Mouse (Mus musculus): Measurements from ENCODE around the gene Cd70. TPM values are rescaled to one million over a fixed set of nuclear protein-coding genes. Genes with fewer than 3 reads are reported as not detected.
A peak's percentile ranks its signal among the peaks of the same experiment; 100 is the strongest.

Gene Cd70
- total RNA-seq (2014; rRNA removed) (1.0 and 3.7 TPM in 2 replicates), polyA plus RNA-seq (2015; fragmentation: Nextera tagmentation; extraction: Ambion mirVana) (2.0 and 2.1 TPM in 2 replicates)

DNA sequence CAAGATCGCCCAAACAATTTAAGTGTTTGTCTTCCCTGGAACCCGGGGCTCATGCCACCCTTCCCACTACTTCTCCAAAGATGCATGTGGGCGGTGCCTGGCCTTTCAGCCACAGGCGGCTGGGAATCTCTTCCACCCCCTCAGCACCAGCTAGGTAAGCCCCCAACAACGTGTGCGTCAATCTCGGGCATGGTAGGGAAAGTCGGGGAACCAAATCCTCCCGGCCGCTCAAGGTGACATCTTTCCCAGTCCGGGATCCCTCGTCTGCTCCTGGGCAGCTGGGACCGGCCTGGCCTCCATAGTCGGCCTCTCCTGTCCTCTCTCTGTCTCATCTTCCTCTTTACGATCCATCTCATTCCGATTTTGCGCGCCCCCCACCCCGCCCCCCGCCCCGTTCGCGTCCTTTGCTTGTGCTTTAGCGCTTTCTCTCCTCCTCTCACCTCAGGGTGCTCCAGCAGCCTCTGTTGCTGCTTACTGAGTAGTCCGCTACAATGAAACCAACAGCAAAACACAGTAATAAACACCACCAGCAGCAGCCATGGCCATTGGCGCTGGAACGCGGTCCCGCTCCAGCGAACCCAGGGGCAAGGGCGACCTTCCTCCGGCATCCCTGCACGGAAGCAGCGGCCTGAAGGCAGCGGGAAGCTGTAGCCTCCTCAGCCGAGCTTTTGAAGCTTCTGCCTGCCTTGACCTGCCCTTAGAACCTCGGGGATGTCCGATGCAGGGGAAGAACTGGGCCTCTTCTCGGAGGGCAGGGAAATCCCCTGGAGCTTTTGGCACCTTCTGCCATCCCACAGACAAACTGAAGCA lies at the start of gene Cd70:
Gene Cd70 (minus strand): TSS at position 784 of the 810 bp plus-strand sequence.
- ATAC-seq: peak; percentile 57; the same call in 1 of the 2 replicates
- TF ChIP-seq CTCF (IDR thresholded peaks at IDR 0.05; ENCODE audit: low read depth): no peak

DNA sequence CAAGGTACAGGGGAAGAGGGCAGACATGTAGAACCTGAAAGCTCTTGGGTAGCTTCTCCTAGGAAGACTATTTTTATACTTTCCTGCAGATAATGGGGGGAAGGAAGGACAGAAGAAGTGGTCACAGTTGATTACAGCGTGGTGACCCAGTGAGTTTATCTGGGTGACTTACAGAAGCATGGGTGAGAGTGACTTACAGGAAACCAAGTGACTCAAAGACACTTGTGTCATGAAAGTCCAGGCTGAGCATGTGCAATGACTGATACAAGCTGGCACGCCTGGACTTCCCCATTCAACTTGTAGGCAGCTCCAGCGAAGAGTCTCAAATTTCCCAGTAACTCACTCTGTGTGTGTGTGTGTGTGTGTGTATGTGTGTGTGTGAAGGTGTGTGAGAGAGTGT lies 48.7 kb upstream of the Cd70 start:
- H3K4me1 ChIP-seq (ENCODE audit: insufficient read depth, low read length): no peaks in the 10 kb centered on the region
- no peak overlapping the region for H3K4me2 ChIP-seq (ENCODE audit: low read depth, low read length)
- WGBS: 86% methylated on average over 3 of the region's 3 CpGs
- H3K27me3 ChIP-seq (ENCODE audit: insufficient read depth, low read length): no peaks in the 10 kb centered on the region
- H3K9me3 ChIP-seq (ENCODE audit: low read length): no peaks in the 10 kb centered on the region
- no peak for TF ChIP-seq CTCF (IDR thresholded peaks at IDR 0.05; ENCODE audit: low read depth)
- H3K9ac ChIP-seq (replicated peaks; ENCODE audit: low read length): no peak overlapping the region
- no peak for DNase-seq (ENCODE audit: low spot score)
- no peaks in the 10 kb centered on the region for H3K36me3 ChIP-seq (ENCODE audit: insufficient read depth, low read length)
- no peak for ATAC-seq
- H3K27ac ChIP-seq: no peak overlapping the region
- H3K4me3 ChIP-seq (ENCODE audit: low read length): no peak overlapping the region

More for the DNA sequence above, at the start of gene Cd70:
- peak within 1 kb of the TSS; percentile 33 for H3K4me3 ChIP-seq (ENCODE audit: low read length)
- H3K4me2 ChIP-seq (ENCODE audit: low read depth, low read length): peak within 1 kb of the TSS; percentile 61
- H3K36me3 ChIP-seq (ENCODE audit: insufficient read depth, low read length): no peaks in the 10 kb centered on the region
- no peaks in the 10 kb centered on the region for H3K4me1 ChIP-seq (ENCODE audit: insufficient read depth, low read length)
- H3K9me3 ChIP-seq (ENCODE audit: low read length): no peaks in the 10 kb centered on the region
- peaks cover 6% of the 10 kb centered on the region; the same call in 1 of the 2 replicates for H3K27me3 ChIP-seq (ENCODE audit: insufficient read depth, low read length)
- peak; percentile 11 for DNase-seq (ENCODE audit: low spot score)
- WGBS: 3% methylated on average over 39 of the region's 39 CpGs
- H3K27ac ChIP-seq: peak within 1 kb of the TSS; percentile 2; the same call in 1 of the 2 replicates
- peak within 1 kb of the TSS; percentile 42 for H3K9ac ChIP-seq (replicated peaks; ENCODE audit: low read length)

DNA sequence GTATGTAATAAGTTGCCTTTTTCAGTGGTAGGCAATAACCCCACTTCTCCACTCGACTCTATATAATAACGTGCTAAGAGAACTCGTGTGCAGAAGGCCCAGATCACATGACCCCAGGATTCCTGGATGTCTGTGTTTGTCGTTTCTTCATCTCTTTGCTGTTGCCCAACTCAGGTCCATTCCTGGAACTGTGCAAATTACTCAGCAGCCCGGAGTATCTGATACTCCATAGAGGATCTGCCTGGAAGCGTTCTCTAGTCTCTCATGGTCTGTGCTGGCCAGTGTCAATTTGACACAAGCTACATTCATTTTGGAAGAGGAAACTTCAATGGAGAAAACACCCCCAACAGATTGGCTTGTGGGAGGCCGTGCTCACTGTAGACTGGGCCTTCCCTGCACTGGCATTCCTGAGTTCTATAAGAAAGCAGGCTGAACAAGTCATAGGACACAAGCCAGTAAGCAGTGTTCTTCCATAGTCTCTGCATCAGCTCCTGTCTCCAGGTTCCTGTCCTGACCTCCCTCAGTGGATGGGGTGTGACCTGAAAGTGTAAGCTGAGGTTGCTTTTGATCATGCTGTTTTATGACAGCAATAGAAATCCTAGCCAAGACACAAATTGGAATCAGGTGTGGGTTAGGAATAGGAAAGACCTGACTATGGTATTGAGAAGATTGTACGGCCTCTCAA lies 45.9 kb upstream of the Cd70 start:
- Histone ChIP-seq H3K36me3 (ENCODE audit: insufficient read depth, low read length) (no peaks in the 10 kb centered on the region), H3K9ac (replicated peaks; ENCODE audit: low read length) (no peak overlapping the region), H3K4me3 (ENCODE audit: low read length) (no peak overlapping the region), H3K27me3 (ENCODE audit: insufficient read depth, low read length) (no peaks in the 10 kb centered on the region), H3K9me3 (ENCODE audit: low read length) (no peaks in the 10 kb centered on the region), H3K27ac (no peak overlapping the region), H3K4me2 (ENCODE audit: low read depth, low read length) (no peak overlapping the region), H3K4me1 (ENCODE audit: insufficient read depth, low read length) (no peaks in the 10 kb centered on the region)
- TF ChIP-seq CTCF (IDR thresholded peaks at IDR 0.05; ENCODE audit: low read depth): no peak
- no peak for ATAC-seq
- DNase-seq (ENCODE audit: low spot score): no peak
- 83% methylated on average over 8 of the region's 8 CpGs for WGBS

DNA sequence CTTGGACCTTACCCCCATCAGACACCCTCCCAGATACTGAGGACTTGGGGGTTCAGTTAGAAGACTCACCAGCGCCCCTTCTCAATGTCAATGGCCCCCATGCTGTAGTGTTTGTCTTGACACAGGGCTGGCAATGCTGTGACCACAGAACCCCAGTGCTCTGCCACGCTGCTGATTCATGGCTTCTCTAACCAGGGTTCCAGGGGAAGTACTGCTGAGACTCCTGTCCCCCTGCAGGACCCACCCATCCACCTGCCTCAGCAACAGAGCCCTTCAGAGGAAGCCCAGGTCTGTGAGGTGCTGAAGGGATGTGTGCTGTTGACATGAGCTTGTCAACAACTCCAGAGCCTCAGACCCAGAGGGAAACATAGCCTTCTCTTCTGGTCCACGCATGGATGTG lies 45.2 kb upstream of the Cd70 start:
- Histone ChIP-seq H3K4me2 (ENCODE audit: low read depth, low read length) (no peak overlapping the region), H3K4me3 (ENCODE audit: low read length) (no peak overlapping the region), H3K4me1 (ENCODE audit: insufficient read depth, low read length) (no peaks in the 10 kb centered on the region), H3K9me3 (ENCODE audit: low read length) (no peaks in the 10 kb centered on the region), H3K9ac (replicated peaks; ENCODE audit: low read length) (no peak overlapping the region), H3K27ac (no peak overlapping the region), H3K36me3 (ENCODE audit: insufficient read depth, low read length) (no peaks in the 10 kb centered on the region), H3K27me3 (ENCODE audit: insufficient read depth, low read length) (no peaks in the 10 kb centered on the region)
- DNase-seq (ENCODE audit: low spot score) (no peak), ATAC-seq (no peak)
- TF ChIP-seq CTCF (IDR thresholded peaks at IDR 0.05; ENCODE audit: low read depth): no peak
- WGBS: 84% methylated on average over 3 of the region's 3 CpGs

DNA sequence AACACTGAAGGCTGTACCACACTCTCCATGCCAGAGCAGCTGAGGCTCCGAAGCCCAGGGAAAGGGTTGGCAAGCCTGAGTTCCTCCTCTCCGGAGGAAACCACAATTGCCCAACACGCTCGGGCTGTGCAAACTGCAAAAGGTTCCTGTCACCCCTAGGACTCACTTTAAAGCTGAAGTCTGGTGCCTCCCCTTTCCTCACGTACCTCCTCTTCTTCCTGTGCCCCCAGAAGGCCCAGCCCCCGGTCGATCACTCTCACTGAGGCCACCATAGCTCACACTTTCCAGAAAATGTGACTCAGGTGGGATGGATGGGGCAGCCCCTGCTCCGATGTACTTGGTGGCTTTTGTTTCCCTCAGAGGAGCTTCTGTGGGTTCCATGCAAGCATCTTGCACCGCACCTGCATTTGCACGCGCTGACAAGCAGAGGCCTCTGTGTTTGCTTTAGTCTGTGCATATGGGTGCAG lies 44.5 kb upstream of the Cd70 start, which contains the start of gene Tnfsf14:
Gene Tnfsf14 (minus strand): TSS at position 137 of the 467 bp plus-strand sequence.
- WGBS: 82% methylated on average over 11 of the region's 11 CpGs

DNA sequence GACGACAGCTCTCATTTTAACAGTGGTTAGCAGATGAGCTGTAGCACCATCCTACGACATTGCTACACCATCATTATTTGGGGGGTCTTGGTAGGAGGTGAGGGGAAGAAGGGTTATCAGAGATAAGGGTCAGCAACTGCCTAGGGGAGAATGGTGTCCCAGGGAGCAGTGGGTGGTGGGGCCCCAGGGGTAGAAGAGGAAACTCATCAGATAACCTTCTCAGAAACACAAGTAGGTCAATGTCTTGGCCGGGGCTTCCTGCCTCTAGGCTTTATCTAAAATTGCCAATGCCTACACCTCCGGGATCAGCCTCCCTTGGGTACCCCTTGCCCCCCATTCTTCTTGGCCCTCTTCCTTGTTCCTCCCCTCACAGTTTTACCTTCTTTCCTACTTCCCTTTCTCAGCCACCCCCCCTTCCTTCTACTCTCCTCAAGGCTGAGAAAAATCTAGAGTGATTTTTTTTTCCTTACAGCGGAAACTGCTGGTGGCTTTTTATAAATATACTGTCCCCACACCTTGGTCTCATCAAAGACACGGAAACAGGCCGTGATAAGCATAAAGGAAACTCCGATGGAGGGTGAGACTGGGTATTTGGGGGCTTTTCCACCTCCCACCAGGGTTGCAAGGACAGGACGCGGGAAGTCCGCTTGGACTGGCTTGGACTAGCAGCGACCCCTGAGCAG lies 39.1 kb upstream of the Cd70 start:
- Histone ChIP-seq H3K4me1 (ENCODE audit: insufficient read depth, low read length) (no peaks in the 10 kb centered on the region), H3K4me2 (ENCODE audit: low read depth, low read length) (no peak overlapping the region), H3K9ac (replicated peaks; ENCODE audit: low read length) (no peak overlapping the region), H3K27ac (no peak overlapping the region), H3K36me3 (ENCODE audit: insufficient read depth, low read length) (no peaks in the 10 kb centered on the region), H3K9me3 (ENCODE audit: low read length) (no peaks in the 10 kb centered on the region), H3K27me3 (ENCODE audit: insufficient read depth, low read length) (no peaks in the 10 kb centered on the region), H3K4me3 (ENCODE audit: low read length) (no peak overlapping the region)
- no peak for ATAC-seq
- DNase-seq (ENCODE audit: low spot score): no peak
- WGBS: 86% methylated on average over 12 of the region's 12 CpGs
- no peak for TF ChIP-seq CTCF (IDR thresholded peaks at IDR 0.05; ENCODE audit: low read depth)

More for the DNA sequence above, 44.5 kb upstream of the Cd70 start, which contains the start of gene Tnfsf14:
- DNase-seq (ENCODE audit: low spot score) (no peak), ATAC-seq (no peak)
- no peaks in the 10 kb centered on the region for H3K36me3 ChIP-seq (ENCODE audit: insufficient read depth, low read length)
- no peak within 1 kb of the TSS for H3K9ac ChIP-seq (replicated peaks; ENCODE audit: low read length)
- no peaks in the 10 kb centered on the region for H3K4me1 ChIP-seq (ENCODE audit: insufficient read depth, low read length)
- no peak within 1 kb of the TSS for H3K4me3 ChIP-seq (ENCODE audit: low read length)
- H3K27me3 ChIP-seq (ENCODE audit: insufficient read depth, low read length): no peaks in the 10 kb centered on the region
- no peak for TF ChIP-seq CTCF (IDR thresholded peaks at IDR 0.05; ENCODE audit: low read depth)
- H3K27ac ChIP-seq: no peak within 1 kb of the TSS
- no peaks in the 10 kb centered on the region for H3K9me3 ChIP-seq (ENCODE audit: low read length)
- H3K4me2 ChIP-seq (ENCODE audit: low read depth, low read length): no peak within 1 kb of the TSS

Measured in hindbrain, postnatal 0 days (tissue).